ENCODE assay signal across 17 mouse cellular contexts in the genomic region with DNA sequence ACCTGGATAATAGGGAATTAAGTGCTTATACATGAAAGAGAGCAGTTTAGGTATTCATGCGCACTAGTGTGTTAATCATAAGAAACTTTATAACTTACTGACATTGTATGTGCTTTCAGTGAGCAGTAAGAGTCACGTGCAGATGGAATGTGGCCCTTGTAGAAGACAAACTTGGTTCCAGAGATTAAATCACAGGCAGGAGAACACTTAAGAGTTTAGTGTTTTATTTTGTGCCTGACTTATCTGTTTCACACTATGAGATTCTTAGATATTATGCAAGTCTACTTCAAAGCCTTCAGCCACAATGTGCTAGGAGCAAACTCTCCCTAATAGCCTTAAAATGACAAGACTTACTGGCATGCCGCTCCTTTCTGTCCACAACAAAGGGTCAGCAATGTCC.
"Had no signal": no experiment of that assay in that cellular context is flagged by ENCODE, and none has a peak within 500 bp of the region (broad histone marks: within the 10 kb centered on the region; RNA-seq: fewer than 3 reads in every experiment).

No protein-coding gene starts in this region.

- H3K4me1 ChIP-seq: liver, embryonic 13.5 days; liver, embryonic 15.5 days; megakaryocyte, embryonic 14.5 days; midbrain, embryonic 13.5 days; midbrain, embryonic 15.5 days; neural tube, embryonic 12.5 days; stomach, embryonic 15.5 days had no signal

- H3K9me3 ChIP-seq: liver, embryonic 13.5 days; liver, embryonic 15.5 days; midbrain, embryonic 13.5 days; midbrain, embryonic 15.5 days; neural tube, embryonic 12.5 days; stomach, embryonic 15.5 days had no signal

- H3K9ac ChIP-seq: liver, embryonic 13.5 days; liver, embryonic 15.5 days; liver, postnatal 0 days; lung, embryonic 14.5 days; midbrain, embryonic 13.5 days; midbrain, embryonic 15.5 days; neural tube, embryonic 12.5 days; stomach, embryonic 15.5 days had no signal

- H3K27me3 ChIP-seq: liver, embryonic 13.5 days; liver, embryonic 15.5 days; megakaryocyte, embryonic 14.5 days; midbrain, embryonic 13.5 days; midbrain, embryonic 15.5 days; neural tube, embryonic 12.5 days; stomach, embryonic 15.5 days had no signal

- ATAC-seq: liver, postnatal 0 days; midbrain, embryonic 13.5 days; midbrain, embryonic 15.5 days had no signal

- H3K4me2 ChIP-seq: liver, embryonic 11.5 days; liver, embryonic 13.5 days; liver, embryonic 15.5 days; lung, embryonic 14.5 days; midbrain, embryonic 13.5 days; midbrain, embryonic 15.5 days; neural tube, embryonic 12.5 days; stomach, embryonic 15.5 days had no signal

- H3K36me3 ChIP-seq: liver, embryonic 13.5 days; liver, embryonic 15.5 days; midbrain, embryonic 13.5 days; midbrain, embryonic 15.5 days; neural tube, embryonic 12.5 days; stomach, embryonic 15.5 days had no signal

- DNase-seq: liver; liver, embryonic 13.5 days; liver, postnatal 0 days; lung, embryonic 14.5 days; right cerebral cortex, postnatal 14 days; thymus, adult 2 months; thymus, postnatal 25 days; thymus, postnatal 4 days had no signal

- H3K27ac ChIP-seq: liver, embryonic 13.5 days; liver, embryonic 15.5 days; macrophage; midbrain, embryonic 13.5 days; midbrain, embryonic 15.5 days; neural tube, embryonic 12.5 days; stomach, embryonic 15.5 days; stomach, postnatal 0 days had no signal

- H3K4me3 ChIP-seq: liver, embryonic 13.5 days; liver, embryonic 15.5 days; megakaryocyte, embryonic 14.5 days; midbrain, embryonic 13.5 days; midbrain, embryonic 15.5 days; neural tube, embryonic 12.5 days; stomach, embryonic 15.5 days had no signal
